Mouse (Mus musculus): ENCODE measurements at regions not wholly inside any gene's neighbourhood (a gene's known extent, or its start where the extent isn't known, plus 50 kb on each side); places are given as distances from the start of the nearest gene placed in this dataset.

- TF ChIP-seq GATA1 (IDR thresholded peaks at IDR 0.05; ENCODE audit: low read length) = no peak
These were observed 2290.6 kb upstream of the Gm7489 start for GRCm38 (mm10) chr15:51594060-51594459.

- no peak for TF ChIP-seq GATA1 (IDR thresholded peaks at IDR 0.05; ENCODE audit: low read length)
These were observed 2289.1 kb upstream of the Gm7489 start for GRCm38 (mm10) chr15:51595655-51596054.

GRCm38 (mm10) chr15:51597841-51598240 lies 2286.9 kb upstream of the Gm7489 start:
- TF ChIP-seq GATA1 (IDR thresholded peaks at IDR 0.05; ENCODE audit: low read length) = no peak

- TF ChIP-seq GATA1 (IDR thresholded peaks at IDR 0.05; ENCODE audit: low read length) = no peak
These were observed 2283.4 kb upstream of the Gm7489 start for GRCm38 (mm10) chr15:51601128-51601855.

GRCm38 (mm10) chr15:51621455-51621854 lies 2263.3 kb upstream of the Gm7489 start:
- no peak for TF ChIP-seq GATA1 (IDR thresholded peaks at IDR 0.05; ENCODE audit: low read length)

- no peak for TF ChIP-seq GATA1 (IDR thresholded peaks at IDR 0.05; ENCODE audit: low read length)
These were observed 2257.2 kb upstream of the Gm7489 start for GRCm38 (mm10) chr15:51627463-51627862.

- no peak for TF ChIP-seq GATA1 (IDR thresholded peaks at IDR 0.05; ENCODE audit: low read length)
These were observed 2256.2 kb upstream of the Gm7489 start for GRCm38 (mm10) chr15:51628518-51628917.

- TF ChIP-seq GATA1 (IDR thresholded peaks at IDR 0.05; ENCODE audit: low read length) = no peak
These were observed 2252.8 kb upstream of the Gm7489 start for GRCm38 (mm10) chr15:51631881-51632280.

GRCm38 (mm10) chr15:51633068-51633467 lies 2251.6 kb upstream of the Gm7489 start:
- TF ChIP-seq GATA1 (IDR thresholded peaks at IDR 0.05; ENCODE audit: low read length) = no peak

- TF ChIP-seq GATA1 (IDR thresholded peaks at IDR 0.05; ENCODE audit: low read length) = no peak
These were observed 2250.0 kb upstream of the Gm7489 start for GRCm38 (mm10) chr15:51634726-51635125.

GRCm38 (mm10) chr15:51635129-51635920 lies 2249.4 kb upstream of the Gm7489 start:
- TF ChIP-seq GATA1 (IDR thresholded peaks at IDR 0.05; ENCODE audit: low read length) = no peak

- TF ChIP-seq GATA1 (IDR thresholded peaks at IDR 0.05; ENCODE audit: low read length) = no peak
These were observed 2247.1 kb upstream of the Gm7489 start for GRCm38 (mm10) chr15:51637570-51637969.

- TF ChIP-seq GATA1 (IDR thresholded peaks at IDR 0.05; ENCODE audit: low read length) = no peak
These were observed 2240.9 kb upstream of the Gm7489 start for GRCm38 (mm10) chr15:51643772-51644311.

GRCm38 (mm10) chr15:51646304-51646703 lies 2238.4 kb upstream of the Gm7489 start:
- no peak for TF ChIP-seq GATA1 (IDR thresholded peaks at IDR 0.05; ENCODE audit: low read length)

GRCm38 (mm10) chr15:51652497-51652896 lies 2232.2 kb upstream of the Gm7489 start:
- no peak for TF ChIP-seq GATA1 (IDR thresholded peaks at IDR 0.05; ENCODE audit: low read length)

GRCm38 (mm10) chr15:51657621-51658020 lies 2227.1 kb upstream of the Gm7489 start:
- TF ChIP-seq GATA1 (IDR thresholded peaks at IDR 0.05; ENCODE audit: low read length) = no peak
